Mouse (Mus musculus) liver, embryonic 18 days (tissue): ENCODE data around the gene Olfr1396. TPM values are rescaled to one million over a fixed set of nuclear protein-coding genes. Genes with fewer than 3 reads are reported as not detected.

Experiments
- polyA plus RNA-seq: library from polyadenylated mRNA; depleted of rRNA; stranded (reverse); fragments of >200 nt; gene quantifications from 2 replicates; pipeline ENCODE4 v1.2.3, GENCODE M21; 2012; rRNA removed

Gene Olfr1396
- 0.02 TPM in 1 of 2 replicates, not detected in the other for polyA plus RNA-seq

DNA sequence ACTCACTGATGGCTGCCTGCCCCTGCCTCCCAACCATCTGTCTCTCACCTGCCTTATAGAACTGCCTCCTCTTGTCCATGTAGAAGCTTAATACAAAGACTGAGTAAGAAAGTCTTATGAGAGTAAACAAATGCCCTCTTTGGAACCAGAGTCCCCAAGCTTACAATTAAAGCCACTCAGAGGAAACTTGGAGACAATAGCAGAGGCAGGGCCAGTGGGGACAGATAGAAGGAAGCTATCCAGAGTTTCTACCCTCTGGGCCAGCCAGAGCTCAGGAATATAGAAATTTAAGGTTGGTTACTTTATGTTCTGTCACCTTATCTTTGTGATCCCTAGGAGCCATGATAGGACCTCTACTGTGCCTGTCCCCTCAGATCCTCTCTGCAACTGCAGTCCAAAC lies at the start of gene Olfr1396:
Gene Olfr1396, minus strand, starts transcription at position 101 of the 400 bp plus-strand sequence.

DNA sequence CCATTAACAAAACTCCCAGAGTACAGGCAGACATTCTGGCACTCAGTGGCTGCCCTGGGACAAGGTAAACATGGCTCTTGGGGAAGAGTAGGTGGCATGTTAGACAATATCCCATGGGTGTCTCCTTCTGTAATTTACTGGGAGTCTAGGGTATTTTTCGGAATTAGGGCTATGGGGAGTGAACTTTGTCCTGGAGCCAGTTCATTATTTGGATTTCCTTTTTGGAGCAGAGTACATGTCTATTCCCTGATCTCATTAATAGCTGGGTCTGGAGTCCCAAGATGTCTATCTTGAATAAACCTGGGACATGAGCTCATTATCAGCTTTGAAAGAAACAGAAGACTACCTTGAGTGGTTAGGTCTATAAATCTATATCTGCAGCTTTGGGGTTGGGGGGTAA lies 39.4 kb upstream of the Olfr1396 start, which contains the start of gene Olfr1394:
Gene Olfr1394, plus strand, starts transcription at position 301 of the 400 bp plus-strand sequence.

DNA sequence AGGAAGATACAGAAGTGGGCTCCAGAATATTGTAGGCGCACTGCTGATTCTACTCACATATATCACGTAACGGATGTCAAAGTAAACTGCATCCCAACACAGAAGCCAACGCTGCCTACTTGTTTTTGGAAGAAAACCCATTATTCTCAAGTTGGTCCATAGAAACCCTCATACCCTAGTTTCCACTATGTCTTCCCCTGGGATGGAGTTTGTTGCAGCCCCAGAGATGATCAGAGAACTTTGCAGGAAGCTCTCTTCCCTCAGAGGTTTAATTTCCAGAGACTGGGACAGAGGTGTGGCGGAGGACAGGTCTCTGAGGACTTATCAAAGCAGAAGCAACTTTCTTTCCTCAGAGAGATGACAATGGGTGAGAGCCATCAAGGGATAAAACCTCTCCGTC lies 27.3 kb upstream of the Olfr1396 start, which contains the start of gene Olfr1395:
Gene Olfr1395, plus strand, starts transcription at position 301 of the 400 bp plus-strand sequence.

DNA sequence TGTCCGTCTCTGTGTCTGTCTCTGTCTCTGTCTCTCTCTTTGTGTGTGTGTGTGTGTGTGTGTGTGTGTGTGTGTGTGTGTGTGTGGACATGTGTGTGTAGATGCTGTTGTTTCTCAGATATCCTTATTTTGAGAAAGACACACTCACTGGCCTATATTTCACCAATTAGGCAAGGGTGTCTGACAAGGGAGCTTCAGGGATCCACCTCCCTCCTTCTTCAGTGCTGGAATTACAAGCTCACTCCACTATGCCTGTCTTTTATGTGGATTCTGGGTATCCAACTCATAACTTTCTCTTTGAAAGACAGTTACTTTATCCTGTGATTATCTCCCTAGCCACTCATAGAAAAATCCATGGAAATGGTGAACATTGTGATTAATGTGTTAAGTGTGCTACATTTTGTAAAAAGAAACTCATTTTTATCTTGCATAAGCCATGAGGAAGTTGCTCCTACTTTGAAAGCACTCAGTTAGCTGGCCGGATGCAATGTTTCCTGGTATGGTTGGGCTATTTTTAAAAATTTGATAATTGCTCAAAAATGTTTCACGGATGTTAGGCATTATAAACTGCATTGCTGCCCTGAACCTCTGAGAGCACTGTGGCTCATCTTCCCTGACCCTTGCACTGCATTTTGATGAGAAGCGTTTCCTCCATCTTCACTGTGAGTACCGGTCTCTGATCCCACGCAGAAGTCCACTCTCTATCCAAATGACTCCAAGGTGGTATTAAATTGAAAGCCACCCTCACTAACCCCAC lies 38.5 kb downstream of the Olfr1396 start, which contains the start of gene Ifi47:
Gene Ifi47, plus strand, starts transcription at position 587 of the 757 bp plus-strand sequence.

DNA sequence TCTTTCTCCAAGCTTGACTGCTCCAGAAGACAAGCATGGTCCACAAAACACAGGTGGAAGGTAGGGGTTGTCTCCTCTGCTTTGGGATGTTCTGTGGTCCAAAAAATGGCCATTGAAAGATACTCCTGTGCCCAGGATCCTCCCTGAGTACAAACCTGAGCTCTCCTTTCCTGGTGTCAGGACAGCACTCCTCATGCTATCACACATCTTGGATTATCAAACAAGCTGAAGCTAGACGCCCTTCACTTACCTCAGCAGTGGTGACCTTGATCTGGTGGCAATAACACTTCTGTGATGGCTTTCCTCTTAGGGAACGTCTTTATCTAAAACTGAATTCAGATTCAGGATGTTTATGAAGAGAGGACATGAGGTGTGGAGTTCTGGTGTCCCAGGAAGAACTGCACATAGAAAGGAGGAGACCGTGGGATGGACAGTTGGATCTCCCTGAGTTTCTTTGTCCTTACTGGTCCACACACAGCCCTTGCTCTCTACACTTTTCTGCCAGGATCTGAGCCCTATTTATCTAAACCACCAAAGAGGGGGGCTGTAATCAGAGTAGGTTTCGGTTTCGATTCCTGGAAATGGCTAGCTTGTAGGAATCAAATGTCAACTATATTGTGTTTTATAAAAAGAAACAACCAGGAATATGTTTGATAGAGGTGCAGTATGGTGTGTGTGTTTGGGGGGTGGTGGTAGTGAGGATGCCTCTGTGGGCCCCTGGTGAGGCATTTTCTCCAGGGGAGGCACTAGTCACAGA lies 50.8 kb downstream of the Olfr1396 start, which contains the start of gene Tgtp2:
Gene Tgtp2, minus strand, starts transcription at position 494 of the 757 bp plus-strand sequence.

Other genes with a start within 250 kb of the Olfr1396 start
- 35.4 and 48.5 TPM in 2 replicates for gene Irgm1, start 243.2 kb downstream of the Olfr1396 start, polyA plus RNA-seq
- gene Gm5431, start 212.7 kb downstream of the Olfr1396 start, polyA plus RNA-seq = 0.96 and 0.99 TPM in 2 replicates
- gene Psme2b, start 168.7 kb downstream of the Olfr1396 start, polyA plus RNA-seq = 2.2 and 2.8 TPM in 2 replicates
- 0.42 TPM in 2 replicates for gene Olfr56, start 136.0 kb downstream of the Olfr1396 start, polyA plus RNA-seq
- gene 9930111J21Rik1, start 135.5 kb downstream of the Olfr1396 start, polyA plus RNA-seq = 0.67 and 0.99 TPM in 2 replicates
- gene Gm12185, start 122.6 kb downstream of the Olfr1396 start, polyA plus RNA-seq = 0.16 and 0.17 TPM in 2 replicates
- 9.5 and 11.9 TPM in 2 replicates for gene Tgtp1, start 120.7 kb downstream of the Olfr1396 start, polyA plus RNA-seq
- gene 9930111J21Rik2, start 63.6 kb downstream of the Olfr1396 start, polyA plus RNA-seq = 1.9 TPM in 2 replicates
- gene Tgtp2, start 50.7 kb downstream of the Olfr1396 start, polyA plus RNA-seq = 1.8 and 5.0 TPM in 2 replicates
- gene Ifi47, start 38.3 kb downstream of the Olfr1396 start, polyA plus RNA-seq = 17.6 and 25.6 TPM in 2 replicates
- gene Olfr1395, start 27.4 kb upstream of the Olfr1396 start, polyA plus RNA-seq = not detected in 2 replicates
- gene Olfr1394, start 39.5 kb upstream of the Olfr1396 start, polyA plus RNA-seq = not detected in 2 replicates
- gene Btnl9, start 72.3 kb upstream of the Olfr1396 start, polyA plus RNA-seq = 1.4 TPM in 2 replicates
- gene Zfp62, start 88.4 kb upstream of the Olfr1396 start, polyA plus RNA-seq = 5.3 and 5.4 TPM in 2 replicates
- 44.3 and 46.4 TPM in 2 replicates for gene Mgat1, start 129.3 kb upstream of the Olfr1396 start, polyA plus RNA-seq
- gene Olfr1393, start 163.4 kb upstream of the Olfr1396 start, polyA plus RNA-seq = 0.10 and 0.14 TPM in 2 replicates
- gene Olfr1392, start 170.4 kb upstream of the Olfr1396 start, polyA plus RNA-seq = 0.02 TPM in 2 replicates
- not detected in 2 replicates for gene Olfr10, start 189.9 kb upstream of the Olfr1396 start, polyA plus RNA-seq
- gene Olfr1391, start 207.9 kb upstream of the Olfr1396 start, polyA plus RNA-seq = not detected in 2 replicates
- gene Olfr1390, start 220.3 kb upstream of the Olfr1396 start, polyA plus RNA-seq = not detected in 2 replicates